Mouse (Mus musculus) CH12F3 (cell line): ENCODE data around the gene Gm49342.
"Not testable (repeated sequence)": the region's sequence is repeated elsewhere in the genome, so short reads cannot be mapped to it uniquely, and the experiment has no call there.

Experiments
- in situ Hi-C: fragments of 300-500 bp; cut with MboI; formaldehyde crosslinking; loops from 2 replicates; pipeline ENCODE4 v1.14.3; 2020; ENCODE audit warnings: low sequenced_read_pairs

Gm49342 gene

DNA sequence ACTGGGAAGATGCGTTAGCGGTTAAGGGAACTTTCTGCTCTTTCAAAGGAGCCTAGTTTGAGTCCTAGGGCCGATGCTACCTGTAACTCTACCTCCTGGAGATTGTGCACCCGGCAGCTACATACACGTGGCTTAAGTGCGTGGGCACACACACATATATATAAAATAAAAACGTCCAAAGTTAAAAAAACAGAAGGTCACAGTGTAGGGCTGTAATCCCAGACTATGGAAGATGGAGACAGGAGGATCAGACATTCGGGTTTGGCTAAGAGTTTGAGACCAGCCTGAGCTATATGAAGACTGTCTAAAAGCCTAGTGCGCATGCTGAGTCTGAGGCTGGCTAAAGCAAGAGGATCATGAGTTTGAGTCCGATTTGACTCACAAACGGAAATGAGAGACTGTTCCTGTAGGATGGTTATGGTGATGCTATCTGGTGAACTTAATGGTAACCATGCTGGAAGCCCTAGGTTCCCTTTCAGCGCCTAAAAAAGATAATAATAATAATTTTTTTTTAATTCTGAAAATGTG is 12.8 kb upstream of the Gm49342 start:
- in situ Hi-C loops: no loop called here

DNA sequence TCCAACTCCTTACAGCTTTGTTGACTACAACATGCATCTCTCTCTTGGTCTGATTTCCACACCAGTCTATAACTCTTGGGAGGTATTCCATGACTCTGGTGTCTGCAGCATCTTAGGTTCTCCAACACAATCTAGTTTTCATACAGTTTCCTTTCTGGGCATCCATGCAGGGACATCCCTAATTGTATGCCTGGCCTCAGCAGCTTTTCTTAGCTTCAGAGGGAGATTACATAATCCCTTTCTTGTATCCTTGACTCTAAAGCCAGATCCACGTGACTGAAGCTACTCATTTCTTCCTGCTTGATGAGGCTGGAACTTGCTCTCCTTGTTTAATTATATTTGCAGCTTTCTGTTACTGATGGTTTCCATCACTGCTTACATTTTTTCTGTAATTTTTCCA is 7.7 kb upstream of the Gm49342 start:
- in situ Hi-C loops: no loop called here

DNA sequence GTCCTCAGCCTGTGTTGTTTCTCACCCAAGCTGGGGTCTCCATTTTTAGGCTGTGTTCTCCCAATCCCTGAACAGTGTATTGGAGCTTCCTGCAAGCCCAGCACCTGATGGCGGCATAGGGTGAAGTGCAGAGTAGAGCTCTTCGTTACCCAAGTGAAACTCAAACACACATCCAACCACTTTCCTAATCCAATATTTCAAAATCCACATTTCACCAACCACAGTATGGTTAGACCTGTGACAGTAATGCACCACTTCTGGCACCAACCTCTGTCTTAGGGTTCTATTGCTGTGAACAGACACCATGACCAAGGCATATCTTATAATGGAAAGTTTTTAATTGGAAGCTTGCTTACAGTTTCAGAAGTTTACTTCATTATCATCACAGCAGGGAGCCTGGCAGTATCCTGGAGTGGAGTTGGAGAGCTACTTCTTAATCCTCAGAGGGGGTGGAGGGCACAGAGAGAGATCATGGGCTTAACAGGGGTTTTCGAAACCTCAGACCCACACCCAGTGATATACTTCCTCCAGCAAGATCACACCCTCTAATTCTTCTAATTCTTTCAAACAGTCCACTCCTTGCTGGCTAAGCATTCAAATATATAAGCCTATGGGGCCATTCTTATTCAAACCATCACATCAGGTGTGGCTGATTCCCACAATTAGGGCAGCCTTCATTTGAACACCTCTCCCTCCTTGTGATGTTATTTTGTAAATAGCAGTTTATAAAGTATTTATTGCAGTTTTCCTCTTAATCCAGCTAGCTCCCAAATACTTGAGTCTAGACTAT is 6.0 kb upstream of the Gm49342 start:
- in situ Hi-C loops: no loop called here

DNA sequence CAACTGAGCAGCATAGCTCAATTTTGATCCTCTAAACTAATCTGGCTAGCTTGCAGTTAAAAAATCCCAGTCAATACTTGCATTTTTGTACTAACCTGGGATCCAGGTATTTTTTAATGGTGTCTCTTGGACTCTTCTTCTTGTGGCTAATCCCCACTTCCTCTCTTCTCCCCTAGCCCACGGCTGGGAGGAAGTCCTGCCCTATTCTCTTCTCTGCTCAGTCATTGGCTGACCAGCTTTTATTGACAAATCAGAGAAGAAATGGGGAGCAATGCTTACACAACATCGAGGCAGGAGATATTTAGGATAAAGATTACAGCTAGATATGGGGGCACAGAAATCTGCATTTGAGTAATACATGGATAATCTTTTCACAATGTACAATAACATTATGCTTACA is 5.4 kb upstream of the Gm49342 start:
- in situ Hi-C loops: no loop called here

DNA sequence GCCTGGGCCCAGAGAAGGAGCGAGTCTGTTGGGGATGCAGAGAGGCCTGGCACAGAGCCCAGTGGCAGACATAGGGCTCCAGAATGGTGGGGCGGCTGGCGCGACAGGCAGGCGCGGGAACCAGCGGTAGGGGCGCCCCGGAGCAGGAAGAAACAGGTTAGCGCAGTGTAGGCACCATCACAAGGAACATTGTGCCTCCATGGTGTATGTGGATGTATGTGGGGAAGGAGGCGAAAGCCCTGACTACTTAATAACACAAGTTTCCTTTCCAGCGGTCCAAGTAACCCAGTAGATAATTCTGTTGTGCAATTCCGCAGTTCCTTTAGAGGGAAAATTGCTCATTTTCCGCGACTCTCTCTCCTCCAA is 334 bp downstream of the Gm49342 start:
- in situ Hi-C loops: not testable (repeated sequence)

DNA sequence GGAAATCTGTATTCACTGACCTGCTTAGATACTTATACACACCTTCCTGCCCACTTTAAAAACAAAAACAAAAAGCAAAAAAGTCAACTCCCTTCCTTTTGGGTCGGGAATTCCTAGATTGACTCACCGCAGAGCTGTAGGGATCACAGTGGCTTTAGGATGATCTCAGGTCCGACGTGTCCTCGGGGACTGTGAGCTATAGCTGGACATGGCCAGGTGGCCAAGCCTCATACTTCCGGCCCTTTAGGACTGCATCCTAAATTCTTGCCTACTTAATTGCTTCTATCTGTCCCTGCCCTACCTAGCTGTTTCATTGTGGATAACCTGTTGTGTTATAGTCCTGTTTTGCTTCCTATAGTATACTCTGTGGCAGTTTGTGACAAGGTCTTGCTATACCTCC is 764 bp downstream of the Gm49342 start:
- in situ Hi-C loops: not testable (repeated sequence)

DNA sequence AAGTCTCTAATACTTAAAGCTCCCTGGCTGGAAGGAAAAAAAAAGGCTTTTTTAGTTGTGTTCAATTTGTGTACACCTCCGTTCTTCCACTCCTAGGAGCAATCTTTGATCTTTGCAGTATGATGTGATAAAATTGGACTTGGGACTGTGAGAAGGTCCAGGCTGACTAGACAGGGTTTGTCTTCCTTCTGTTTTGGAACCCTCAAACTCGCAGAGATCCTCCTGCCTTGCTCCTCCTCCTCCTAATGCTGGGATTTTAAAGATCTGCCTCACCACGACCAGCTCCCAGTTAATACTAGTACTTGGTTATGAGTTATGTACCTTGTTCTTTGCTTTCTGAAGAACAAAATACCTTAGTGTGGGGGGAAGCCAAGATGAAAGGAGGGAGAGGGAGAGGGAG is 1.2 kb downstream of the Gm49342 start:
- in situ Hi-C loops: not testable (repeated sequence)

DNA sequence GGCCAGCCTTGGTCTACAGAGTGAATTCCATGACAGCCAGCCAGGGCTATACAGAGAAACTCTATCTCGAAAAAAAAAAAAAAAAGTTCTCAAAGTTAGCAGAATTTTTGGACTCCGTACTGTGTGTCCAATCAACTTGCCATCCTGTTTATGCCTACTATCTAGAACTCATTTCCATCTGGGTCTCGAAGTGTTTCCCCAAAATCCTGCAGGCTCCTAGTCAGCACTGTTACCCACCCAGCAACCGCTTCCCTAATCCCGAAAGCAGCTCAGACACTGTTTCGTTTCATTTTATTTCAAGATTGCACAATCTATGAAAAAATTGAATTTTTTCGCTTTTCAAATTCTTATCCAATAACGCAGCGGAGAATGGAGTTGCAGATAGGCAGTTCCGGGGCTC is 11.2 kb downstream of the Gm49342 start:
- in situ Hi-C loops: no loop called here

DNA sequence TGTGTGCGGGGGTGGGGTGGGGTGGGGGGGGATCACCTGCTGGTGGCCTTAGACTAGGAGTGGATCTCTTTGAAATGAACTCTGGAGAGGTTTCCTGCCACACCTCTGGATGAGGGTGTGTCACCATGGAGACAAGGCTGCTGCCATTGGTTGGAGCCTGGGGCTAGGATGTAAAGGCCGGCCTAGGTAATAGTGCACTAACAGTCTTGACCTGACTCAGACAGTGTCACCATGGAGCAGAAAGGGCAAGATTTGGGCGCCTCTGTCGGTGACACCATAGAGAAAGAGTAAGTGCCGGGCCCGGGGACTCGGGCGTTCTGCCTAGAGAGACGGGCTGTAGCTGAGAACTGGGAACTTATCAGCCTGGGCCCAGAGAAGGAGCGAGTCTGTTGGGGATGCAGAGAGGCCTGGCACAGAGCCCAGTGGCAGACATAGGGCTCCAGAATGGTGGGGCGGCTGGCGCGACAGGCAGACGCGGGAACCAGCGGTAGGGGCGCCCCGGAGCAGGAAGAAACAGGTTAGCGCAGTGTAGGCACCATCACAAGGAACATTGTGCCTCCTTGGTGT is 11.7 kb downstream of the Gm49342 start, which contains the start of gene Pnp2:
Pnp2 (plus strand) TSS at position 51 of the 567 bp plus-strand sequence.
- in situ Hi-C loops: not testable (repeated sequence)

DNA sequence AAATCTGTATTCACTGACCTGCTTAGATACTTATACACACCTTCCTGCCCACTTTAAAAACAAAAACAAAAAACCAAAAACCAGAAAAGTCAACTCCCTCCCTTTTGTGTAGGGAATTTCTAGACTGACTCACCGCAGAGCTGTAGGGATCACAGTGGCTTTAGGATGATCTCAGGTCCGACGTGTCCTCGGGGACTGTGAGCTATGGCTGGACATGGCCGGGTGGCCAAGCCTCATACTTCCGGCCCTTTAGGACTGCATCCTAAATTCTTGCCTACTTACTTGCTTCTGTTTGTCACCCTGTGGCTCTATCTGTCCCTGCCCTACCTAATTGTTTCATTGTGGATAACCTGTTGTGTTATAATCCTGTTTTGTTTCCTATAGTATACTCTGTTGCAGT is 12.4 kb downstream of the Gm49342 start:
- in situ Hi-C loops: not testable (repeated sequence)

DNA sequence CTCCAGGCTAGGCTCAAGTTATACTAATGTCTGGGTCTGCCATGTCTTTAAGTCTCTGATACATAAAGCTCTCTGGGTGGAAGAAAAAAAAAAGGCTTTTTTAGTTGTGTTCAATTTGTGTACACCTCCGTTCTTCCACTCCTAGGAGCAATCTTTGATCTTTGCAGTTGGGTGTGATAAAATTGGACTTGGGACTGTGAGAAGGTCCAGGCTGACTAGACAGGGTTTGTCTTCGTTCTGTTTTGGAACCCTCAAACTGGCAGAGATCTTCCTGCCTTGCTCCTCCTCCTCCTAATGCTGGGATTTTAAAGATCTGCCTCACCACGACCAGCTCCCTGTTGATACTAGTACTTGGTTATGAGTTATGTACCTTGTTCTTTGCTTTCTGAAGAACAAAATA is 12.8 kb downstream of the Gm49342 start:
- in situ Hi-C loops: not testable (repeated sequence)

DNA sequence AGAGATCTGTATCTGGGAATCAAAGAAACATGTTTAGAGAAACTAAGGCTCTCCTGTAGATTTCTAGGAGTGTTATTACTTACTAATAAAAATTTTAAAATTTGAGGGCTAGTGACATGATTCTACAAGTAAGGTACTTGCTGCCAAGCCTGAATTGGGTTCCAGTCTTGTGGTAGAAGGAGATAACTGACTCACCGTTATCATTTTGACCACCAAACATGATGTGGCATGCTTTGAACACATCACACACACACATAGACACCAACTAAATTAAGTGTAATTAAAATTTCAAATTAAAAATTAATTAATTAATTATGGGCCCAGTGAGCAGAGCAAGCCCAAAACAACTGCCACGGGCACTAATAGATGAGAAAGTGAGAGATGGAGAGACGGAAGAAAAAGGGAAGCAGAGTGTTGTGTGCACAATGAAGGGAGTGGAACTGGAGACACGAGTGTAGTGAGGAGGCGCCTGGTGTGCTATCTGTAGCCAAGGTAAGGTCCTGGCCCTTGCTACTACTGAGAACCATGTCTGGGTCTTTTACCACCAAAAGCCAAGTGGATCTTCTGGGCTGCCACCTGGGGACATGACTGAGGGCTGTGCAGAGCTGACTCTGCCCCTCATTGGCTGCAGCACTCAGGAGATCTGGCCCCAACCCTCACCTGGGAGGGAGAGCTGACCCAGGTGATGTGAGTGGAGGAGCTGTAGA is 14.1 kb downstream of the Gm49342 start:
- in situ Hi-C loops: not testable (repeated sequence)

DNA sequence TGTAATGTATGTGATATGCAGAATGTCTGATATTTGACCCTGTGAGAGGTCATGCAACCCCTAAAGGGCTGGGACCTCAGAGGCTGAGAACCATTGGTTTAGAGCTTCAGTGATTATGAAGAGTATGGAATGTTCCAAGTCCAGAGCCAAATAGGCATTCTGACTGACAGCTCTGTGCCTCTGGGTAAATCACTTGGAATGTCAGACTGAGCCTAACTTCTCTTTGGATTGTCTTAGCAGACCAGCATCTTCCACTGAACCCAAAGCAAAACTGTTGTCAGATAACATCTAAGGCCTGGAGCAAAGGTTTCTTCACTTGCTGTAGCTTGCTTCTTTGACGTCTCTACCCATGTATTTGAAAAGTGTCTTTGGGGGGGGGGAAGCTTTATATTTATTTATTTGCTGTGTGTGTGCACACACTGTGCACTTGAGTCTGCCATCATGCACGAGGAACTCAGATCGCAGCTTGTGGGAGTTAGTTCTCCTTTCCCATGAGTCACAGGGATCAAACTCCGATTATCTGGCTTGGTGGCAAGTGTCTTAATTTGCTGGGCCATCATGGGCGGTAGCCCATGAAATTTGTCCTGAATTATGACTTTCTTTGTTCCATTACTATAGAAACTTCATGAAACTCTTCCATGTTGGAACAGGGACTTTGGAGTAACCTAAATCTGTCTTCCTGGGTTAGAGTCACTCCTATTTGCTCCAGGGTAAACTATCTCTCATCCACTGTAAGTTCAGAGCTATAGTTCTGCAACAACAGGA is 24.1 kb downstream of the Gm49342 start:
- in situ Hi-C loops: no loop called here

DNA sequence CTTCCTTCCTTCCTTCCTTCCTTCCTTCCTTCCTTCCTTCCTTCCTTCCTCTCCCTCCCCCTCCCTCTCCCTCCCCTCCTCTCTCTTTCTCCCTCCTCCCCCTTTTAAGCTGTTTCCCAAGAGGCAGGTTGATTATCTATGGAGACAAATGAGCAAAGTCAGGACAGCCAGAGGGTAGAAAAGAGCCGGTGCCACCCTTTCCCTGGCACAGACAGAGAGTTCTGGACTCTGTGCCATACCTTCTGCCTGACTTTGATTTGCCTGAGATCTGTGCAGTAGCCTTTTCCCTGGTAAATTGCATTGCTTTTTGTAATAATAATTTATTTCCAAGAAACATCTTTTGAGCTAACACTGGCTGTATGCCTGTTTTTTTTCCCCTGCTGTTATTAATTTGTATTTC is 24.7 kb downstream of the Gm49342 start:
- in situ Hi-C loops: no loop called here

DNA sequence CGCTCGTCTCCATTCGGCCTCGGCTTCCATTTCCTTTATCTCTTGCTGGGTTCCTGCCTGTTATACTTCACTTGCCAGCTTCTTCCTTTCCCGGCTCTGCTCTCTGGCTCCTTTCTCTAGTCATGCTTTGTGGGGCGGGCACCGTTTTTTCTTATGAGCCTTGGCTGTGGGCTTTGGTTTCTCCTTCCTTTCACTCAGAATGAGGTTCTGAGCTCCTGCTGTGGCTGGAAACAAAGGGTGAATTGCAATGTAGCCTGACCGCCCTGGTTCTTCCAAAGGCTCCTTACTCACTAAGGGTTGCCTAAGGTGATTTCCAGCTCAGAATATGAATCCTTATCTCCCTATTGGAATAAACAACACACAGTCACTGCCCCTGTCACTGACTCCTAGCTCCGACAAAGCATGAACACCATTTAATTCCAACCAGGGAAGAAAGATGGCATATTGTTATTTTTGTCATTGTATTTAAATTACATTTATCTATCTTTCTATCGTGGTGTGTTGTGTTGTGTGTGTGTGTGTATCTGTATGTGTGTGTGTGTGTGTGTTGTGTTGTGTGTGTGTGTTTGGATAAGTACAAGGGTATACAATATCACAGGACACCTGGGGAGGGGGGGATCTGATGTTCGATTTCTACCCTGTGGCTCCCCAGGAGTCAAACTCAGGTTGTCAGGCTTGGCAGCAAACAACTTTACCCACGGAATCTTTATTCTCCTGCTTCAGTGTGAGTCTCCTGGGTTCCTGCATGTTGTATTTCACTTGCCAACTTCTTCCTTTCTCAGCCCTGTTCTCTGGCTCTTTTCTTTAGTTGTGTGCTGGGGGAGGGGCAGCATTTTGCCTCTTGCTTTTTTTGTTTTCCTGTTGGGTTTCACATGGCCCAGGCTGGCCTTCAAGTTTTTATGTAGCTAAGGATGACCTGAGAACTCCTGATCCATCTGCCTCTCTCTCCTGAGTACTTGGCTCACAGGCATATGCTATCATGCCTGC is 25.5 kb downstream of the Gm49342 start:
- in situ Hi-C loops: no loop called here

DNA sequence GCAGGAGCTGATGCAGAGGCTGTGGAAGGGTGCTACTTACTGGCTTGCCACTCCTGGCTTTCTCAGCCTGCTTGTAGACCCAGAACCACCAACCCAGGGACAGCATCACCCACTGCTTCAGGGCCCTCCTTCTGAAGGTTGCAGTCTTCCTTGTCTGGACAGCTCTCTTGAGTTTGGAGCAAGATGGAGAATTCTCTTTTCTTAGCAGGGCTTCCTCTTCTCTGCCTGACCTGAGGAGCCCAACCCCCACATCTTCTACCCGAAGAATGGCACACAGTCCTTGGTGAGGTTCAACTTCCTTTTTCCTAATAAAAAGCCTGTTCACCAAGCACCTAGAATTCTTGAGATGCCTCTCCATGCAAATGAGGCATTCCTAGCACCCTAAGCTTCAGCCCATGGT is 26.5 kb downstream of the Gm49342 start:
- in situ Hi-C loops: no loop called here

DNA sequence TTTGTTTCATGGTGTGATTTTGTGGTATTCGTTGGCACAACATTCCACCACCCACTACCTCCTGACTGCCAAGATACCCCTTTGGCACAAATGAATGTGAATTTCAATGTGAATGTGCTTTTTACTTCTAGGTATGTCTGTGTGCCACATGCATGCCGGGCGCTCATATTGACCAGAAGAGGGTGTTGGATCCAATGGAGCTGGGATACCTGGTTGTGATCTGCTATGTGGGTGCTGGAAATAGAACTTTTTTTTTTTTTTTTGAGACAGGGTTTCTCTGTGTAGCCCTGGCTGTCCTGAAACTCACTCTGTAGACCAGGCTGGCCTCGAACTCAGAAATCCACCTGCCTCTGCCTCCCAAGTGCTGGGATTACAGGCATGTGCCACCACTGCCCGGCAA is 28.7 kb downstream of the Gm49342 start:
- in situ Hi-C loops: not testable (repeated sequence)

DNA sequence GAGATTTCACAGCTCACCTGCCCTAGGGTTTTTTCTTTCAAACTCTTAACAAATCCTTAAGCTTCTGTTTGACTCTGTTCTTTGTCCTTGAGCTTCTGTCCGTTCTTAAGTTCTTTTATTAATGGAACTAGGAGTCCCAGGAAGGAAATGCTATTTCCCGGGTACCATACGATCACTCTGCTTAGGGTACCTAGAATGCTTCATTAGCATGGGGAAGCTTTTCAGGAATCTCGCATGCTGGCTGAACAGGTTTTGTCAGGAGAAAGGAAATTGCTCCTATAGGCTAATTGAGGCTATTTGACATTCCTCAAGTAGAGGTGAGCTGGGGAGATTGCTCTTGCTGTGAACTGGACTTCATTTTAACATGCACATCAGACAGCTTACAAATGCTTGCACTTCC is 29.4 kb downstream of the Gm49342 start:
- in situ Hi-C loops: no loop called here

DNA sequence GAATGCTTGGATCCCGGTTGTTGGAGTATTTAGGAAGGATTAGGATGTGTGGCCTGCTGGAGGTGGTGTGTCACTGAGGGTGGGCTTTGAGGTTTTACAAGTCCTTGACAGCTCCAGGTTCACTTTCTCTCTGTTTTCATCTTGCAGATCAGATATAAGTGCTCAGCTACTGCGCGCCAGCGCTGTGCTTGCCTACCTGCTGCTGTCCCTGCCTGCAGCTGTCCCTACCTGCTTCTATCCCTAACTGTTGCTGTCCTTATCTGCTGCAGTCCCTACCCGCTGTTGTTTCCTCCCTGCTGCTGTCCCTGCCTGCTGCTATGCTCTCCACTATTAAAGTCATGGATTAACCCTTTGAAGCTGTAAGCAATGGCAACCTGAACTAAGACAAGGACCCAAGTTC is 30.7 kb downstream of the Gm49342 start:
- in situ Hi-C loops: no loop called here

DNA sequence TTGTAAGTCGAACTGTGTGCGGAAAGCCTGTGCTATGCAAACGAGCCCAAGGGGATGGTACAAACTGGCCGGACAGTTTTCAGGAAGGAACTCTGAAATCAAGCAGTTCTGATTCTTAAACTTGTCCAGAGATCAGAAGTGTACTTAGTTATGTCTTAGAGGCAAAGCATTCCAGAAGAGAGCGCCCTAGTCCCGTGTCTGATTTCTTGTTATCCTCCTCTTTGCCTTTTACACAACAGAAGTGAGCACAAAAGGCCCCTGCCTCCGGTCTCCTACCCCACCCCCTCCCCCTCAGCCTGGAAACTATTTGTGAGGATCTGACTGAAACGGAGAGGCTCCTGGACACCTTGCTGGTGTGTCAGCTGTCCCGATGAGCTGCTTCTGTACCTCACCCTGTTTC is 32.4 kb downstream of the Gm49342 start:
- in situ Hi-C loops: no loop called here
